Mouse (Mus musculus): Measurements from ENCODE around the gene Slc6a11. TPM values are rescaled to one million over a fixed set of nuclear protein-coding genes. Genes with fewer than 3 reads are reported as not detected.

Slc6a11 gene
- polyA plus RNA-seq (2015; fragmentation: Nextera tagmentation; extraction: Ambion mirVana): not detected in 2 replicates

GRCm38 (mm10) chr6:114131122-114131872 is at the start of gene Slc6a11:
TSS of gene Slc6a11 (plus strand) at chr6:114131241.

GRCm38 (mm10) chr6:114282469-114283277 is 151.6 kb downstream of the Slc6a11 start, which contains the start of gene Slc6a1:
TSS of gene Slc6a1 (plus strand) at chr6:114282635.

Other genes with a start within 250 kb of the Slc6a11 start
- 0.06 and 0.08 TPM in 2 replicates for gene Atp2b2, start 88.6 kb upstream of the Slc6a11 start, polyA plus RNA-seq (2015; fragmentation: Nextera tagmentation; extraction: Ambion mirVana)
- not detected in 2 replicates for gene Slc6a1, start 151.4 kb downstream of the Slc6a11 start, polyA plus RNA-seq (2015; fragmentation: Nextera tagmentation; extraction: Ambion mirVana)

Measured in spleen, postnatal 0 days (tissue).